Mouse (Mus musculus) layer of hippocampus, adult 9-11 months (tissue): ENCODE measurements at regions not wholly inside any gene's neighbourhood (a gene's known extent, or its start where the extent isn't known, plus 50 kb on each side); places are given as distances from the start of the nearest gene placed in this dataset.

ENCODE experiments used
- DNase-seq: peaks from one replicate; pipeline ENCODE4 v3.0.0; 2022

DNA sequence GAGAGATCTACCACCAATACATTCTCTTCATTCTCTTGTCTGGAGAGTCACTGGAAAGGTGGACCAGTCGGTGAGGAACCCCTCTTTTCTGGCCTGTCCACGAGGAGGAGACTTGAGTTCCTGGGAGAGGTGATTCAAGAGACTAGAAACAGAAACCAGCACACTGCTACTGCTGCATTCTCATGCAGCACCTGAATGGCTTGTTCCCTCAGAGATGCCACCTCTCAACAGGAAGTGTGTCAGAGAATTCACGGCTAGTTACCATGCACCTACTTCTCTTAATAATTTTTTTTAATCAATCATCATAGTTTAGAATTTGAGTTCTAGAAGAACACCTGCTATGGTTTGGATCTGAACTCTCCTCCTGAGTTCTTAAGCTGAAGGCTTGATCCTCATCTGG, 52.0 kb upstream of the Dynlrb2 start:
- DNase-seq = no peak

- DNase-seq = no peak
These were observed 53.4 kb upstream of the Dynlrb2 start for GRCm38 (mm10) chr8:116451397-116451796.

DNA sequence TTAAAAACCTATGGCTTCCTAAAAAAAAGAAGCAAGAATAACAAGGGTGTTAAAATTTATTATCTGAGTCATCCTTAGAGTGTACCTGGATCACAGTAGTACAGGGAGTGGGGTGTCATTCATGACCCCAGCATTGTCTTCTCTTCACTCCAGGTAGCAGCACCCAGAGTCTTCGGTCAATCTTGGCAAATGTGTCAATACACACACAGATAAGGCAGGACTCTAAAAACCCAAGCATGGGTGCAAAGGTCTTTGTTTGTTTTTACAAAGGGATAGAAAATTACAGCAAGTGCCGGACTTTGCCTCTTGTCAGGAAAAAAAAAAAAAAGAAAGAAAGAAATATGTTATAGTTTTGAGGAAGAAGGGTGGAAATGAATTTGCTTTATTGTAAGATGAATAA, 57.3 kb upstream of the Dynlrb2 start:
- DNase-seq = no peak

GRCm38 (mm10) chr8:116442827-116443226, 61.9 kb upstream of the Dynlrb2 start:
- DNase-seq = no peak

- DNase-seq = peak; percentile 25
These were observed 65.9 kb upstream of the Dynlrb2 start for GRCm38 (mm10) chr8:116438895-116439294.

GRCm38 (mm10) chr8:116435268-116435980, 69.3 kb upstream of the Dynlrb2 start:
- DNase-seq = no peak

DNA sequence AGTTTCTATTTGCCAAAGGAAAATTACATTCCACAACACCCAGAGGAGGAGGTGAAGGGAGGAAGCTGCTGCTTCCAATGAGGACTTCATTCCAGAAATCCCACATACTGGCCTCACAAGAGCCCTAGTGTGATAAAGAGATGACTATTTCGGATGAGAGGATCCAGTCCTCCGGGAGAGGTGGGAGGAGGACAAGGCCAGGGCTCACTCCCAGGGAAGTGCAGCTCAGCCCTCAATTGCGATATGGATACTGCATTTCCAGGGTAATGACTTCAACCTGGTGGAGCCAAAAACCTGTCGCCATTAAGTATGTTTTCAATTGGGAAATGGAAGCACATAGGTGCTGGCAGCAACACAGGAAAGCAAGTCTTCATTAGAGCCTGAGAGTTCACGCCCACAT, 74.7 kb upstream of the Dynlrb2 start:
- no peak for DNase-seq

- no peak for DNase-seq
These were observed 75.1 kb upstream of the Dynlrb2 start for GRCm38 (mm10) chr8:116429649-116430048.

DNA sequence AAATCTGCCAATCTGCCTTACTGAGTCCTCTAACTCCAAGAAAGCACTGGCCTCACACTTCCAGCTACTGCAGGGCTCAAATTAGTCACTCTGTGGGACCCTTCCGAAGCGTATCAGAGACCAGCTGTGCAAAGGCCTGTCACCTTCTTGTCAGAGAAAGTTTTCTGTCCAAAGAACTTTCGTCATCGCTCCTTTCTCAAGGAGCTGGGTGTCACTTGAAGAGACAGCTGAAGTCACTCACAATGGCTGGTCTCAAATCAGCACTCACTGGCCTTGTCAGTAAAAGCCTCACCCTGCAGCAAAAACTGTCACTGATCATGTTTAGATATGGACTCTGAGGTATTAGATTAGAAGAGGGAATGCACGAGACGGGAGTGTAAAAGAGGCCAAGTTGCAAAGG, 81.9 kb upstream of the Dynlrb2 start:
- DNase-seq = no peak

DNA sequence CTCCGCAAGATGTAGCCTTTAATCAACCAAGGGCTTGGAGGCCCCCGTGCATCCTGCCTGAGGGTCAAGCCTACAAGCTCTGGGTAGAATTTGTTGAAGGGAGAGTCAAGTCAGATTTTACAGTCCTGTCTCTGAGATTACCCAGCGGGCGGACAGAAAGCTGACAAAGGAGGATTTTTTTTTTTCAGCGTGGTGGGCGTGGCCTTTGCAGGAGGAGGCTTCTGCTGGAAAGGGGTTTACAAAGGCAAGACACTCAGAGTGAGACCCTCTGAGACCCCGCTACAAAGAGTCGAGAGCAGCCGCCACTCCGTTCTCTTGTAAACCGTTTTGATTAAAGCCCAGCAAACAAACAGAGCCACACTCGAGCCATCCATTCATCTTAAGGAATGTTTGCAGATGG, 92.1 kb upstream of the Dynlrb2 start:
- no peak for DNase-seq

DNA sequence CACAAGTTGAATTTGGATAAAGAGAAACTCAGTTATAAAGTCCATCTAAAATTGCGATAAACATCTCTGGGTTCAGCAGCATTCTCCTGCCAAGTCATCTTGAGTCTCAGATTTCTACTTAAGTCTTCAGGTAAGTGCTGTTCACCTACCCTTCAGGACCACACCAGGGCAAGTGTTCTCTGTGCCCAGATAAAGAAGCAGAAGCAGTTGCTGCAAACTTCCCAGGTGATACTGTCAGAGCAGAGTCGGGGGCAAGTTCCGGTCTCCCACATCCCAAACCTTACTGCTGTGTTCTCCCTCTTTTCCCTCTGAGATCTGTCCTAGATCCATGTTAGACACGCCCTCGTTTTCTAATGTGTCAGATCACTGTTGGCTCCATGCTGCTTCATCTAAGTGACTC, 94.7 kb upstream of the Dynlrb2 start:
- DNase-seq = no peak

- DNase-seq = no peak
These were observed 95.8 kb upstream of the Dynlrb2 start for GRCm38 (mm10) chr8:116409011-116409410.

GRCm38 (mm10) chr8:116404571-116404970, 100.2 kb upstream of the Dynlrb2 start:
- no peak for DNase-seq

DNA sequence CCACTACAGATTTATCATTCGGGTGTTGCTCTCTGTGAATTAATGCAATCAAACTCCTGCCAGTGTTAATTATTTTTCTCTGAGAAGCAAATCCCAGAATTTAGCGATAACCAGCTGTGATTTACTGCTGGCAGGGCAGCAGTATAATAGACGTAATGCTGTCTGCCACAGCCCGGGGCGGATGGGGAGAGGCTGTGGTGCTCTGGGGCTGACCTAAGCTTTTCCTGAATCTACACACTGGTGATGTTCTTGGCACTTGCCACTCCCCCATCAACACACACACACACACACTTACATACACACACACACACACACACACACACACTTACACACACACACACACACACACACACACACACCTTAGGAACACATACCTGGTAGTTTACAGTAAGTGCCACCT, 101.4 kb upstream of the Dynlrb2 start:
- no peak for DNase-seq

DNA sequence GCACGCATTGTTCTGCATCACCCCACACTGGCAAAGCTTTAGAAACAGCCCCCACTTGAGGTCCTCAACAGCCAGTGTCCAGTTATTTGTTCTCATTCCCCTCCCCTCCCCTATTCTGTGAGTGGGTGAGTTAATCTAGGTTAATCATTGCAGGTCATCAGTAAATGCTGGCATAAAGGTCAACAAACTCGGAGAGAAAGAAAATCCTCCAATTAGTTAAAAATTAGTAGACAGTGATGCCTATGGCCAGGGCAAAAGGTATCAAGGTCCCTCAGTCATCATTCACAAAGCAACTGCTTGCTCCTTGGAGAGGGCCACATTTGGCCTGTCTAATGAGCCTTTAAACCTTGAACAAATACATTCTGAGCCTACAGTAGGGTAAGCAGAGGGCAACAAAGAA, 105.3 kb upstream of the Dynlrb2 start:
- DNase-seq = no peak

DNA sequence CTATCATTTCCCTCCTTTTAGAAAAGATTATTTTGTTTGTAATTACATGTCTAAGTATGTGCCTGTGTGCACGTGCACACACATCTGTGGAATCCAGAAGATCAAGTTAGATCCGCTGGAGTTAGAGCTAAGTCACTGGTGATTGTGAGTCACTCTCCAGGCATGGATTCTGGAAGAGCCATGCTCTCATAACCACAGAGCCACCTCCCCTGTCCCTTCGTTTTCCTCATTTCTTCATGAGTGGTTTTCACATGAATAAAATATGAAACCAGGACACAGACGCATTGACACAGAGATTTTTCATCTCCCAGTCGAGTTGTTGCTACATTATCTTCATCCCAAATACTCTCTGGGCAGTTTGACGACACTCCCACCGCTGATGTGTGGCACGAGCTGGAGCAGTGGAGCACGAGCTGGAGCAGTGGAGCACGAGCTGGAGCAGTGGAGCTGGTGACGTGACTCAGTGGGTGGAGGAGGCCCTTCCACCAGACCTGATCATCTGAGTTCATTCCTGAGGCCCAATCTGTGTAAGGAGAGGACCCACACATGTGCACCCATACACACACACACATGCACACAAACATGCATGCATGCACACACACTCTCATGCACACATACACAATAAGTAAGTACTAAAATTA, 106.1 kb upstream of the Dynlrb2 start:
- DNase-seq = no peak

DNA sequence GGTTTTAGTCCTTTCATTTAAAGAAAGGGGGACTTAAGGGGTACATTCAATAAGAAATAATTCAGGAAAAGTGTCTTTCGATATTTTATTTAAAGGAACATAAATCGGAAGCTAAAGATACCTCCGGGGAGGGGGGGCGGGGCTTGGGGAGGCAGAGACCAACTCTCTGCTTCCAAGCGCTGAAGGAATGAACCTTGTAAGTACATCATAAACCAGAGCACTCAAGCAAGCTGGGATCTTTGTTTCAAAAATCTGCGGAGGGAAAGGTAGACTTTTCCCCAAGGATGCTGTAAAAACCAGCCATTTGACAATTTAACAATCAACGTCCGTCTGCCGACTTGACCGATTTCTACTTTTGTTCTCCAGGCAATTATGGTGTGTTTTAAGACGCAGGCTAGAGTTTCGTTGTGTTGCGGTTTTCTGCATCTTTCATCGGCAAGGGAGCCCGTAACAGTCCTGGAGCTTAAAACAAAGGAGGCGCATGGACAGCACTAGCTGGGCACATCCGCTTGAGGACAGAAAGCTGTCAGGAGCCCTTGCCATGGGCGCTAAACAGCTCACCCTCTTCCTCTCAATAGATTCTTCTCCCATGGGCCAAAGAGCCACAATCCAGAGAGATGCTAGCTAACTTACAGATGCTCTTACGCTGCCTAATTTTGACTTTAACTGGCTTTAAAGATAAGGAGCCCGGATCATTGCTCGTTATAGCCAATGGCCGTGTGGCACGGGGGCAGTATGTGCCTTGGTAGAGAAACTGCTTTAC, 119.4 kb upstream of the Dynlrb2 start:
- DNase-seq = no peak

GRCm38 (mm10) chr8:116384418-116385089, 120.2 kb upstream of the Dynlrb2 start:
- no peak for DNase-seq

DNA sequence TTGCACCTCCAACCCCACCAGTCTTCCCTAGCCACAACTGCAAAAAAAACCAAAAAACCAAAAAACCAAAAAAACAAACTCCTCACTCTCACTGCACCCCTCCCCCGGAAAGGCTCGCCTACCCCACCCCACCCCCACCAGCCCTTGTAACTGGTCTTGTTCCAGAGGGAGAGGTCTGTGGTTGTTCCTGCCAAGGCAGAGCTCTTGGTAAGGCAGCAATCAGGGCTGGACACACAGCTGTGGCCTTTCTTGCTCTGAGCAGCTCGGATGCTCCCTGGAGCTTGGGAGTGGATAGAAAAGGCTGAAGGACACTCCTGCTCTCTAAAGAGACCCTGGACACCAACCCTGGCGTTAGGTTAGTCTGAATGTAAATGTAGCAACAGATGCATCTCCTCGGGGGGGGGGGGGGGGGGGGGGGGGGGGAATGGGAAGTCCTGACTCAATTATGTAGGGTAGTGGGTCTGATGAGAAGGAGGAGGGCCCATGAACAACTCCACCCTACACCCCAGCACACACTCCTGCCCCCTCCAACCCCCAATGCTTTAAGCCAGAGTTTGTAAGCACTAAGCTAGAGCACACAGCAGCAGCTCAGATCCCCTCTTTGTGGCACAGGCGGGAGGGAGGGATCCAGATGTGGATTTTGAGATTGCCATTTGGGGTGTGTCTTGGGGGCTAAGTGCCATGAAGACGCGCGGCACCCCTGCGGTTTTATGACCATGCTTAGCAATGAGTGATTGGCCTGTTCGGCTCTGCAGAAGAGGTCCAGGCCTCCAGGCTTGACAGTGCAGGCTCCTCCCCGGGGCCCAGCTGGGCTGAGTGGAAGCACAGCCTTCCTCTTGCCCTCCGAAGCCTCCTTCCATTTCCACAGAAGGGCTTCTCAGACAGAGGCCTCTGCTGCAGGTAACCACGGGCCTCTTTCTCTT, 121.0 kb upstream of the Dynlrb2 start:
- DNase-seq = no peak

DNA sequence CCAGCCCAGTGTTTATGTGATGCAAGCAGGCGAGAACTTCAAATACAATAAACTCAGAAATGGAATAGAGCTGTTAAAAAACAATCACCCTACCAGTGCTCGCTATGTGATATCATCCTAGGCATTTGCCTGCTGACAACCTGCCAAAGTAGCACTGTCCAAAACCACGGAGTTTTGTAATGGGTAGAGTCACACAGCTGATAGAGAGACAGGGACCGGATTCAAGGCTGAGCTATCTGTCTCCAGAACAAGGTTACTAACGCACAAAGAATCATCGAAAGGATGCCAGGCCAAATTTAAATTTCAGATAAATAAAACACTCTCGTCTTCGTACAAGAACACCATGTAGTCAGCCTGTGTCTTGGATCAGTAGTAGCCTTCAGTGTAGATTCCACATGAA, 121.7 kb upstream of the Dynlrb2 start:
- no peak for DNase-seq

DNA sequence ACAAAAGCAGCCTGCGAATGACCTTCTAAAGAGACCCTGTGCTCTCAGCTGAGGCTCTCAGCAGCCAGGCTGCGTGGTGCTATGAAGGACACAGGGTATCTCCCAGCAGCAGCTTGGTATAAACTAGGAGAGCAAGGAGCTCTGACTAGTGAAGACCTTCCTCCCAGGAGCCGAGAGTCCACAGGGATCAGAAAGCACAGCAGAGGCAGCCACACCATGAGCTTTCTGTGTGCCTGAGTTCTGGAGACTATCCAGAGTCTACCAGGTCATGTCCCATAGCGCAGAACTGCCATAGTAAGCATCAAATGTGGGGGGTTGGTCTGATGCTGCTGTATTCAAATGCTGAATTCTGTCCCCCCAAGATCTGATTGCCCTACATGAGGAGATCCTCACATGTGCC, 124.2 kb upstream of the Dynlrb2 start:
- no peak for DNase-seq

GRCm38 (mm10) chr8:116379851-116380250, 124.9 kb upstream of the Dynlrb2 start:
- DNase-seq = no peak
